ENCODE assay signal across 16 mouse cellular contexts in the genomic region with DNA sequence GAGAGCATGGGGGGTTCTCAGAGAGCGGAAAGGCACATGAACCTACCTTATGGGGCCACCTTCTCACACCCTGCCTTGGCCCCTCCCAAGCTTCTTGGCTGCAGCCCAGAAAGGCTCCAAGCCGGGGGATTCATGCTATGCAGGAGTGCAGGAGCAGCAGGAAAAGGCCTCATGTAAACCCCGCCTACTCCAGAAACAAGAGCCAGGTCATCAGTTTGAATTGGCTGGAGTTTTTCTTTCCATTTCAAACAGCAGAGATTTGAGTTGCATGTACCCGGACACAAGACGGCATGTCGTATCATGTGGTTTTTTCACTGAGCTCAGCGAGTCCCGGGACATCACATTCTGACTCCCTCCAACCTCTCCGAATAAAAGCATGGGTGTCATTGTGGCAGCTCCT. TPM values are rescaled to one million over a fixed set of nuclear protein-coding genes. Genes with fewer than 3 reads are reported as not detected.
DNase-seq lines count a peak whose midpoint lies in the region; ATAC-seq and TF ChIP-seq lines count a peak whose summit lies in the region.
"Had no signal": no experiment of that assay in that cellular context is flagged by ENCODE, and none has a peak within 500 bp of the region (broad histone marks: within the 10 kb centered on the region; RNA-seq: fewer than 3 reads in every experiment).

No protein-coding gene starts in this region.

- intact Hi-C loops in gastrocnemius, adult 2 months (cut with DNase I): no loop called here

- no peak overlapping the region for H3K9ac ChIP-seq in kidney, postnatal 0 days (ENCODE audit: low read depth, low read length)
- H3K9ac ChIP-seq: forebrain, embryonic 12.5 days; liver, embryonic 15.5 days had no signal

- 0 out of 2 replicates have a peak, but pooled peaks cover 4% of the 10 kb centered on the region for H3K4me1 ChIP-seq in kidney, postnatal 0 days (replicated peaks; ENCODE audit: insufficient read depth, low read length)
- H3K4me1 ChIP-seq: liver, embryonic 15.5 days had no signal

- DNase-seq in cerebellum, postnatal 25 days: peak; percentile 20 to 59
- DNase-seq in cerebellum, adult 18-20 months: no peak
- DNase-seq in kidney, postnatal 0 days (ENCODE audit: low spot score): peak; percentile 37
- no peak for DNase-seq in kidney, adult 18-20 months
- DNase-seq in ovary, postnatal 14 days (ENCODE audit: low spot score): peak; percentile 10
- no peak for DNase-seq in ovary, adult 18-20 months (ENCODE audit: low spot score)
- no peak for DNase-seq in urinary bladder, postnatal 36 days (ENCODE audit: low spot score in 2 of 2)
- DNase-seq in gastrocnemius, adult 2 months: no peak
- DNase-seq: adrenal gland, postnatal 14 days; midbrain, embryonic 14.5 days; retina, postnatal 1 day had no signal

- no peaks in the 10 kb centered on the region for H3K27me3 ChIP-seq in kidney, postnatal 0 days (ENCODE audit: insufficient read depth, low read length)
- H3K27me3 ChIP-seq: liver, embryonic 15.5 days had no signal

- H3K4me3 ChIP-seq in kidney, postnatal 0 days (replicated peaks; ENCODE audit: low read depth, low read length): no peak overlapping the region
- H3K4me3 ChIP-seq in gastrocnemius, adult 2 months: no peak overlapping the region
- H3K4me3 ChIP-seq: forebrain, embryonic 12.5 days; liver, embryonic 15.5 days had no signal

- WGBS in kidney, postnatal 0 days: 55% methylated on average over 9 of the region's 9 CpGs

- H3K36me3 ChIP-seq in kidney, postnatal 0 days (ENCODE audit: insufficient read depth, low read length): no peaks in the 10 kb centered on the region
- H3K36me3 ChIP-seq: forebrain, embryonic 12.5 days; liver, embryonic 15.5 days had no signal

- H3K4me2 ChIP-seq in kidney, postnatal 0 days (ENCODE audit: low read length): no peak overlapping the region
- H3K4me2 ChIP-seq: forebrain, embryonic 12.5 days; liver, embryonic 15.5 days had no signal

- ATAC-seq in kidney, postnatal 0 days (replicated peaks; ENCODE audit: low FRiP score, low read depth): no peak

- H3K27ac ChIP-seq in kidney, postnatal 0 days: no peak overlapping the region
- no peak overlapping the region for H3K27ac ChIP-seq in gastrocnemius, adult 2 months
- H3K27ac ChIP-seq: forebrain, embryonic 12.5 days; liver, embryonic 15.5 days had no signal

- no peaks in the 10 kb centered on the region for H3K9me3 ChIP-seq in kidney, postnatal 0 days (replicated peaks; ENCODE audit: low read length)
- H3K9me3 ChIP-seq: forebrain, embryonic 12.5 days; liver, embryonic 15.5 days had no signal

- no peak for TF ChIP-seq CTCF in kidney, postnatal 0 days (IDR thresholded peaks at IDR 0.05; ENCODE audit: low read depth)
- TF ChIP-seq CTCF in gastrocnemius, adult 2 months (IDR thresholded peaks at IDR 0.05): no peak

RNA-seq across cellular contexts. Expression of a gene that starts 39.2 kb away (rescaled TPM):
- polyA plus RNA-seq in kidney, postnatal 0 days (2015; fragmentation: Nextera tagmentation; extraction: Ambion mirVana): not detected in 2 replicates
- not detected for total RNA-seq in gastrocnemius, adult 2 months (2021)
- total RNA-seq: adrenal gland, postnatal 14 days; gastrocnemius, adult 18-20 months; left cerebral cortex, postnatal 10 days had no signal
- polyA plus RNA-seq: forebrain, embryonic 12.5 days; heart, embryonic 14.5 days; liver, embryonic 15.5 days; midbrain, embryonic 14.5 days had no signal

Comparison
In these comparisons a context has a peak if more than half of its experiments do, and no peak if none do; other contexts are left out.
1. DNase-seq: peak in cerebellum, postnatal 25 days (2 of 2), kidney, postnatal 0 days (single experiment) and ovary, postnatal 14 days (single experiment); none in cerebellum, adult 18-20 months (0 of 2), kidney, adult 18-20 months (single experiment), ovary, adult 18-20 months (single experiment), urinary bladder, postnatal 36 days (0 of 2) and gastrocnemius, adult 2 months (single experiment).